Mouse (Mus musculus): ENCODE results near the gene Chsy1.
A peak's percentile ranks its signal among the peaks of the same experiment; 100 is the strongest.
"Not testable (repeated sequence)": the region's sequence is repeated elsewhere in the genome, so short reads cannot be mapped to it uniquely, and the experiment has no call there.

Chsy1 gene

DNA sequence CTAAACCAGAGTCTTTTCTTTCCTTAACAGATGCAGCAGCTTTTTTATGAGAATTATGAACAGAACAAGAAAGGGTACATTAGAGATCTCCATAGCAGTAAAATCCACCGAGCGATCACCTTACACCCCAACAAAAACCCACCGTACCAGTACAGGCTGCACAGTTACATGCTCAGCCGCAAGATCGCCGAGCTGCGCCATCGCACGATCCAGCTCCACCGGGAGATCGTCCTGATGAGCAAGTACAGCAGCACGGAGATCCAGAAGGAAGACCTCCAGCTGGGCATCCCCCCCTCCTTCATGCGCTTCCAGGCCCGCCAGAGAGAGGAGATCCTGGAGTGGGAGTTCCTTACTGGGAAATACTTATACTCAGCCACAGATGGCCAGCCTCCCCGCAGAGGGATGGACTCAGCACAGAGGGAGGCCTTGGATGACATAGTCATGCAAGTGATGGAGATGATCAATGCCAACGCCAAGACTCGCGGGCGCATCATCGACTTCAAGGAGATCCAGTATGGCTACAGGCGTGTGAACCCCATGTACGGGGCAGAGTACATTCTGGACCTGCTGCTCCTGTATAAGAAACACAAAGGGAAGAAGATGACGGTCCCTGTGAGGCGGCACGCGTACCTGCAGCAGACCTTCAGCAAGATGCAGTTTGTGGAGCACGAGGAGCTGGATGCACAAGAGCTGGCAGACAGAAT, 61.6 kb downstream of the Chsy1 start:
- no peak for DNase-seq (ENCODE audit: extremely low read depth, insufficient read length, low spot score)

- no peak for DNase-seq (ENCODE audit: extremely low read depth, insufficient read length, low spot score)
These were observed 66.4 kb downstream of the Chsy1 start for GRCm38 (mm10) chr7:66175738-66176137.

GRCm38 (mm10) chr7:66176256-66176655, 66.9 kb downstream of the Chsy1 start:
- no peak for DNase-seq (ENCODE audit: extremely low read depth, insufficient read length, low spot score)

DNA sequence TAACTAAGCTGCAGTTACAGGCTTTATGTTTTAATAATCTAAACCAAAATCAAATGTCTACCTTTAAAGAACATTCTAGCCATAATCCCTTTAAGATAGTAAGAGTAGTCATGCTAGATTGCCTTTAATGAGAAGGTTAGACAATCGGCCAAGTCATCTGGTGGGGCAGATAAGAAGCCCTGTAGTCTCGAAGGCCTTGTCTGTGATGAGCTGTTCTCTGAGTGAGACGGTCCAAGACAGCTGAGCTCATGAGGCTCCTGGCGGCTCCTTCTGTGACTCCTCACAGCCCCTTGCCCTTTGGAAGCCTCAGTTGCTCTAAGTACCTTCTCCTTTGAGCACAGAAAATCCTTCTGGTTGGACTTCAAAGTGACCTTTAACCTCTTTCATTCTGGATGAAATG, 67.6 kb downstream of the Chsy1 start:
- no peak for DNase-seq (ENCODE audit: extremely low read depth, insufficient read length, low spot score)

- DNase-seq (ENCODE audit: extremely low read depth, insufficient read length, low spot score), result peak; percentile 68
These were observed 68.8 kb downstream of the Chsy1 start for GRCm38 (mm10) chr7:66178101-66178500.

- peak; percentile 60 for DNase-seq (ENCODE audit: extremely low read depth, insufficient read length, low spot score)
These were observed 69.8 kb downstream of the Chsy1 start for GRCm38 (mm10) chr7:66179120-66179581.

GRCm38 (mm10) chr7:66179711-66180110, 70.4 kb downstream of the Chsy1 start:
- no peak for DNase-seq (ENCODE audit: extremely low read depth, insufficient read length, low spot score)

GRCm38 (mm10) chr7:66180260-66180659, 70.9 kb downstream of the Chsy1 start:
- no peak for DNase-seq (ENCODE audit: extremely low read depth, insufficient read length, low spot score)

DNA sequence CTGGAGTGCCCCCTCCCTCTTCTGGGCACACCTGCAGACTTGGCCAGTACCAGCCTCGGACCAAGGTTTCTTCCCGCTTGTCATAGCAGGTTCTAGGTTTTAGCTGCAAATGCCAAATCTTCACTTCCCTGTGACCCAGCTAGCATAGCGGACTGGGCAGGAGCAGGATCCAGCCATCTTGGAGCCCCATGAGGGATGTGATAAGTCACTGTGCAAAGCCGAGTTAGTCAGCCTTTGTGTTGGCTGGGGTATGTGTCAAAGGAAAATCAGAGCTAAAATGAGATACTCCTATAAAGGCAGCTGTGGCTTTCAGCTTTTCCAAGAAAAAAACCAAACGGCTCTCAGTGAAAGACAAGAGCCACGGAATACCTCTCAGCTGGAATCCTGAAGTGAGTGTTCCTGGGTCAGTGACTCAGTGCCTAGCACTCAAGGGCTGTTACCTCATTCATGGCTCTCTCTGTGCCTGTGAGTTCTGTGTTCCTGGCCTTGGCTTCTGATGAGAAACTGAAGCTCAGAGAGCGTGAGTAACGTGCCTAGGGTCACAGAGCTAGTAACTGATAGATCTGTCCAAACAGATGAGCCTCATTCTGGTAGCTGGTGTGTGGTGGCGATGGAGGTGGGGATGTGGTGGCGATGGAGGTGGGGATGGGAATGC, 71.5 kb downstream of the Chsy1 start:
- peak; percentile 55 for DNase-seq (ENCODE audit: extremely low read depth, insufficient read length, low spot score)

DNA sequence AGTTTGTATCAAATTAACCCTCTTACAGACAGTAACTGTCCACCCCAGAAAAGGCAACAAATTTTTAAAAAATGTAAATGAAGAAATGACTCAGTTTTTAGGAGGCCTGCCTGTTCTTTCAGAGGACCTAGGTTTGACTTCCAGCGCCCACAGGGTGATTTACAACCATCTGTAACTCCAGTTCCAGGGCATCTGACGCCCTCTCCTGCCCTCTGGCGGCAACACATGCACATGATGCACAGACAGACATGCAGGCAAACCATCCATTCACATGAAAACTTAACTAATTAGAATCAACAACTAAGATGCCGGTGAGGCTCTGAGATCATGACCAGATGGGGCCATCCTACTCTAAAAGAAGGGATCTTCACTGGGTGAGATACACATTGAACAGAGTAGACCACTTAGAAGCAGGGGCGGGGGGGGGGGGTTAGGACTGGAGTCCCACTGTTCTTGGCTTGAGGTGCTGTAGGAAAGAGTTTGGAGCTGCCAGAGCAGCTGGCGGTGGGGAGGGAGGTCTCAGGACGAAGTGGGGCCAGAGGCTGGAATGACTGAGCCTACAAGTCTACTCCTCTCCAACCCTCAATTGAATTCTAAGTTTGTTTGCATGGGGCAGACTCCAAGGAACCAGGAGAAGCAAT, 72.9 kb downstream of the Chsy1 start:
- no peak for DNase-seq (ENCODE audit: extremely low read depth, insufficient read length, low spot score)

DNA sequence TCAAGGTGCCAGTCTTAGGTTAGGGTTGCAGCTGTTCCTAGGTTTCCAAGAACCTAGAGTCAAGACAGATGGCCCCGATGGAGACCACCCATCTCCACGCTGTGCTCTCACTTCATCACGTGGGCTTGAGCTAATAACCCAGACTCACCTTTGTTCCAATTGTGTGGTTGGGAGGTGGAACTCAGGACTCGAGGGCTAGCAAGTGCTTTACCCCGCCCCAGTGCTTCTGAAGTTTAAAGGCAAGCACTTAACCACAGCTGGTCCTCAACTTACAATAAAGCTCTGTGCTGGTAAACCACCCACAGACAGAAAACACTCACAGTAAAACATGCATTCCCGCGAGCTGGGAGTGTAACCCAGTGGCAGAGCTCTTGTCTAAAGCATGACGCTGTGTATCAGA, 74.1 kb downstream of the Chsy1 start:
- no peak for DNase-seq (ENCODE audit: extremely low read depth, insufficient read length, low spot score)

DNA sequence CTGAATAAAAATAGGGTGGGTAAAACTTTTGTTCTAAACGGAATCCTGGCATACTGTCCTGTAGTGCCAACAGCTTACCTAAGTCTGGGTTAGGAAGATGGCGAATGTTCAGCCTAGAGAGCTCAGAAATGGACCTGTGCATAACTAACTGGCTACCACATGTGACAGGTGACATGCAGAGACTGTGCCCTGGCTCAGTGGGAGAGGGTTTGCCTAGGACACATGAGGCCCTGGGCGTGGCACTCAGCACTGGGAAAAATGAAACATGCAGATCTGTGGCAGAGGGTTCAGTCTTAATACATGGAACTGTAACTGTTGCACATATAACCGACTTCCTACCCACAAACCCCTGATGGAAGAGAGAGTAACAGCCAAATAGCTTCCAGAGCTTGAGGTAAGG, 74.7 kb downstream of the Chsy1 start:
- no peak for DNase-seq (ENCODE audit: extremely low read depth, insufficient read length, low spot score)

GRCm38 (mm10) chr7:66185370-66185769, 76.1 kb downstream of the Chsy1 start:
- DNase-seq (ENCODE audit: extremely low read depth, insufficient read length, low spot score), result no peak

- DNase-seq (ENCODE audit: extremely low read depth, insufficient read length, low spot score), result no peak
These were observed 78.4 kb downstream of the Chsy1 start for GRCm38 (mm10) chr7:66187581-66188231.

GRCm38 (mm10) chr7:66190385-66190784, 81.1 kb downstream of the Chsy1 start:
- not testable (repeated sequence) for DNase-seq (ENCODE audit: extremely low read depth, insufficient read length, low spot score)

DNA sequence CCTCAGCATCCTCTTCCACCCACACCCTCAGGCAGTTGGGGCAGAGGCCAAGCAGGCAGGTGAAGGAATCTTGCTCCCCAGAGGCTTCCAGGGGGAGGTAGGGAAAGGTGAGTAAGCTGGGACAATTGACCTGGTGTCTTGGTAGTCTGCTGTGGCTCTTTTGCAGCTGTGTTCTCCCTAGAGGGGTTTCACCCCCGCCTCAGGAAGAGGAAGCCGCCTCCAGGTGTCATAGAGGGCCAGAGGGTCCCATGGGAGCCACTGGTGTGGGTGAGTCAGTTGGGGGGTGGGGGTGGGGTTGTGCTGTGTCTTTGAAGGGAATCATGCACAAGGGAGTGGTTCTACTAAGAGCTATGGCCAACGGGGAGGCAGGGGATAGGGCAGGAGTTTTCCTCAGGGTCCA, 85.2 kb downstream of the Chsy1 start:
- DNase-seq (ENCODE audit: extremely low read depth, insufficient read length, low spot score), result peak; percentile 63

GRCm38 (mm10) chr7:66195881-66196280, 86.6 kb downstream of the Chsy1 start:
- DNase-seq (ENCODE audit: extremely low read depth, insufficient read length, low spot score), result no peak

- DNase-seq (ENCODE audit: extremely low read depth, insufficient read length, low spot score), result no peak
These were observed 87.5 kb downstream of the Chsy1 start for GRCm38 (mm10) chr7:66196609-66197445.

- DNase-seq (ENCODE audit: extremely low read depth, insufficient read length, low spot score), result no peak
These were observed 89.1 kb downstream of the Chsy1 start for GRCm38 (mm10) chr7:66198416-66198815.

DNA sequence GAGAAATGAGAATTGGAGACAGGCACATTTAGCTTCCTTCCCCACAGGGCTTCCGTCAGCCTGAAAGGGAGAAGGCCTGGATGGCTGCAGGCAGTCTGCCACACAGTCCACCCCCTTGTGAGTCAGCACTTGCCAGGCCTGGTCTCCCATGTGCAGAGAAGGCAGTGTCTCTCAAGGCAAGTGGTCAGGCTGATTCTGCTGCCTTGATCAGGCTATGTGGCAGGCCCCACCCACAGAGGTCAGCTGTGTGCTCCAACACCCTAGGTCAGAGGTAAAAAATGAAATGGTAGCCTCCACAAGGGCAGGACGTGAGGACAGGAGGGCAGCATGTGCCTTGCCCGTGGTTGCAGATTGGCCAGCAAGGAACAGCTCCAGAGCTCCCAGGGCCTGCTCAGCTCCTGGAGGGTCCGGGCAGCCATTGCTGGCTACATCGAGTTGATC, 90.1 kb downstream of the Chsy1 start:
- DNase-seq (ENCODE audit: extremely low read depth, insufficient read length, low spot score), result peak; percentile 66

All from 3134 (cell line).